Mouse (Mus musculus) lung, postnatal 0 days (tissue): ENCODE measurements around the gene Adk.

Experiments used
- CTCF ChIP-seq: IDR thresholded peaks from 2 replicates; pipeline ENCODE4 v1.5.1; 2016; ENCODE audit warnings: antibody characterized with exemption, mild to moderate bottlenecking
- EP300 ChIP-seq: IDR thresholded peaks from 2 replicates; pipeline ENCODE4 v1.6.1; 2016; ENCODE audit warnings: antibody characterized with exemption, mild to moderate bottlenecking, control low read depth

DNA sequence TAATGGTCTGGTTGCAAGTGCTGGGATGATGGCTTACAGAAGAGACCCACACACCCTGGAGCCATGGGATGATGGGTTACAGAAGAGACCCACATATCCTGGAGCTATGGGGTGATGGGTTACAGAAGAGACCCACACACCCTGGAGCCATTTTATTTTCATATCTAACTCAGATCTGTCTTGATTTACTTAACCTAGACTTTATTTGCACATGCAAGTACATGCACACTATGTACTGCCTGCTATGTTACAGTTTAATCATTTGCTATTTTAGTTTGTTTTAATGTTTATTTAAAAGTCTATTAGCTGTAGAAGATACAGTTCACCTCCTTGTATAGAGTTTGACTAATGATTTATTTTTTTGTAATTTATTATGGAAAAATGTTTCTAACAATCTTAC lies 52.7 kb downstream of the Adk start:
- TF ChIP-seq CTCF (no peak), EP300 (no peak)
